Mouse (Mus musculus) Patski (cell line): ENCODE data around the gene Elac2. TPM values are rescaled to one million over a fixed set of nuclear protein-coding genes. Genes with fewer than 3 reads are reported as not detected.

Experiments
- ATAC-seq: fragments of 100-300 bp; one replicate; pipeline ENCODE4 v1.8.0; 2021
- CTCF ChIA-PET: fragments of 350-600 bp; sonication (Branson Sonifier 250); formaldehyde crosslinking; loops from one replicate; lab custom pipeline; 2022; ENCODE audit warnings: inconsistent platforms; lab: Charles Lee
- POLR2A ChIA-PET: fragments of 350-600 bp; sonication (Branson Sonifier 250); formaldehyde crosslinking; loops from one replicate; lab custom pipeline; 2022; ENCODE audit warnings: antibody characterized with exemption, inconsistent platforms; lab: Charles Lee
- DNase-seq: peaks from one replicate; pipeline ENCODE4 v3.0.0-alpha.2; 2011; ENCODE audit warnings: low read depth, low spot score
- H3K27me3 ChIP-seq: fragments of 371-371 bp; one replicate; pipeline ENCODE4 v1.5.1; 2021
- CTCF ChIP-seq: fragments of 100-300 bp; IDR thresholded peaks from one replicate; pipeline ENCODE4 v1.5.1; 2021
- in situ Hi-C: fragments of 300-500 bp; cut with MboI; formaldehyde crosslinking; loops from 3 replicates; pipeline ENCODE4 v1.11.1; 2018; ENCODE audit warnings: low pct_unique_long_range_greater_than_20kb, mixed read lengths
- polyA plus RNA-seq: library from polyadenylated mRNA; unstranded; gene quantifications from one replicate; pipeline ENCODE4 v1.2.3, GENCODE M21; 2021

Gene Elac2
- polyA plus RNA-seq, 1 experiment from 2014 or later, result 21.5 TPM

- DNase-seq (no peak), ATAC-seq (no peak)
- ChIA-PET POLR2A (no interaction called here), CTCF (interaction anchor here (1.4 kb wide), 1 partner anchor 9 kb away, joined by 3 read pairs; no protein-coding TSS in a partner anchor)
- no peaks in the 10 kb centered on the region for H3K27me3 ChIP-seq
- in situ Hi-C loops, result no loop called here
- no peak for TF ChIP-seq CTCF
These were observed 7.3 kb upstream of the Elac2 start for GRCm38 (mm10) chr11:64971471-64971988.

GRCm38 (mm10) chr11:64972418-64972817, 6.4 kb upstream of the Elac2 start:
- H3K27me3 ChIP-seq, result no peaks in the 10 kb centered on the region
- DNase-seq, result no peak
- in situ Hi-C loops, result no loop called here
- ChIA-PET POLR2A (no interaction called here), CTCF (interaction anchor here (1.4 kb wide), 1 partner anchor 8 kb away, joined by 3 read pairs; no protein-coding TSS in a partner anchor)
- no peak for ATAC-seq
- no peak for TF ChIP-seq CTCF

GRCm38 (mm10) chr11:64979489-64979845, 629 bp downstream of the Elac2 start:
- DNase-seq (no peak), ATAC-seq (no peak)
- POLR2A ChIA-PET, result no interaction called here
- no peak for TF ChIP-seq CTCF
- no peaks in the 10 kb centered on the region for H3K27me3 ChIP-seq
- CTCF ChIA-PET, result interaction anchor here (1.2 kb wide), 1 partner anchor 20 kb away, joined by 3 read pairs; no protein-coding TSS in a partner anchor
- in situ Hi-C loops, result loop anchor here (25.0 kb wide), 1 partner anchor 708 kb away; no protein-coding TSS in a partner anchor

GRCm38 (mm10) chr11:64988556-64988955, 9.7 kb downstream of the Elac2 start:
- POLR2A ChIA-PET, result no interaction called here
- DNase-seq (no peak), ATAC-seq (no peak)
- no peaks in the 10 kb centered on the region for H3K27me3 ChIP-seq
- CTCF ChIA-PET, result no interaction called here
- no peak for TF ChIP-seq CTCF
- in situ Hi-C loops, result loop anchor here (25.0 kb wide), 1 partner anchor 699 kb away; no protein-coding TSS in a partner anchor

- ChIA-PET POLR2A (interaction anchor here (0.6 kb wide), 1 partner anchor 13 kb away, joined by 3 read pairs; no protein-coding TSS in a partner anchor), CTCF (interaction anchor here (1.3 kb wide), 1 partner anchor 20 kb away, joined by 3 read pairs; no protein-coding TSS in a partner anchor)
- DNase-seq (no peak), ATAC-seq (no peak)
- TF ChIP-seq CTCF, result no peak
- in situ Hi-C loops, result loop anchor here (25.0 kb wide), 1 partner anchor 689 kb away; no protein-coding TSS in a partner anchor
- no peaks in the 10 kb centered on the region for H3K27me3 ChIP-seq
These were observed 19.6 kb downstream of the Elac2 start for GRCm38 (mm10) chr11:64998439-64998838.

- no peaks in the 10 kb centered on the region for H3K27me3 ChIP-seq
- in situ Hi-C loops, result loop anchor here (25.0 kb wide), 1 partner anchor 688 kb away; no protein-coding TSS in a partner anchor
- no peak for ATAC-seq
- no peak for DNase-seq
- CTCF ChIA-PET, result interaction anchor here (1.1 to 1.3 kb wide), 2 partner anchors 19 to 20 kb away, joined by 3 read pairs; no protein-coding TSS in a partner anchor
- POLR2A ChIA-PET, result no interaction called here
- no peak for TF ChIP-seq CTCF
These were observed 20.8 kb downstream of the Elac2 start for GRCm38 (mm10) chr11:64999685-65000084.

GRCm38 (mm10) chr11:65001729-65002128, 22.9 kb downstream of the Elac2 start:
- TF ChIP-seq CTCF, result no peak
- no peak for DNase-seq
- ChIA-PET POLR2A (no interaction called here), CTCF (no interaction called here)
- ATAC-seq, result no peak
- no peaks in the 10 kb centered on the region for H3K27me3 ChIP-seq
- in situ Hi-C loops, result no loop called here

- CTCF ChIA-PET, result no interaction called here
- in situ Hi-C loops, result no loop called here
- no peak for ATAC-seq
- H3K27me3 ChIP-seq, result no peaks in the 10 kb centered on the region
- no peak for DNase-seq
- POLR2A ChIA-PET, result no interaction called here
- TF ChIP-seq CTCF, result no peak
These were observed 24.8 kb downstream of the Elac2 start for GRCm38 (mm10) chr11:65003611-65004010.

GRCm38 (mm10) chr11:65004836-65005235, 26.0 kb downstream of the Elac2 start:
- ChIA-PET CTCF (no interaction called here), POLR2A (no interaction called here)
- in situ Hi-C loops, result no loop called here
- TF ChIP-seq CTCF, result no peak
- no peak for DNase-seq
- ATAC-seq, result no peak
- H3K27me3 ChIP-seq, result no peaks in the 10 kb centered on the region

- ATAC-seq (no peak), DNase-seq (no peak)
- no peaks in the 10 kb centered on the region for H3K27me3 ChIP-seq
- no peak for TF ChIP-seq CTCF
- POLR2A ChIA-PET, result no interaction called here
- in situ Hi-C loops, result no loop called here
- CTCF ChIA-PET, result interaction anchor here (0.9 kb wide), 1 partner anchor 12 kb away, joined by 3 read pairs; no protein-coding TSS in a partner anchor
These were observed 27.2 kb downstream of the Elac2 start for GRCm38 (mm10) chr11:65006047-65006446.

- POLR2A ChIA-PET, result no interaction called here
- in situ Hi-C loops, result no loop called here
- no peak for TF ChIP-seq CTCF
- peak; percentile 64 for DNase-seq
- CTCF ChIA-PET, result interaction anchor here (1.3 kb wide), 1 partner anchor 14 kb away, joined by 3 read pairs; no protein-coding TSS in a partner anchor
- no peaks in the 10 kb centered on the region for H3K27me3 ChIP-seq
- peak; percentile 67 for ATAC-seq
These were observed 35.1 kb downstream of the Elac2 start for GRCm38 (mm10) chr11:65013906-65014305.
